Mouse (Mus musculus) myocyte (in vitro differentiated cells): ENCODE measurements around the gene Sohlh1. TPM values are rescaled to one million over a fixed set of nuclear protein-coding genes. Genes with fewer than 3 reads are reported as not detected.

Experiments
- H3K27me3 ChIP-seq: one replicate; pipeline ENCODE4 v1.6.1; 2011; ENCODE audit not compliant: control insufficient read depth, insufficient read depth, insufficient read length
- H3K36me3 ChIP-seq: one replicate; pipeline ENCODE4 v1.6.1; 2011; ENCODE audit not compliant: control insufficient read depth, insufficient read depth
- H3K4me2 ChIP-seq: one replicate; pipeline ENCODE4 v1.6.1; 2011; ENCODE audit warnings: low read depth, control low read depth
- H3K4me3 ChIP-seq: one replicate; pipeline ENCODE4 v1.5.1; 2011; ENCODE audit warnings: mild to moderate bottlenecking, control low read depth, moderate library complexity
- H3K79me2 ChIP-seq: one replicate; pipeline ENCODE4 v1.6.1; 2011; ENCODE audit not compliant: control insufficient read depth, insufficient read depth
- H3ac ChIP-seq: one replicate; pipeline ENCODE4 v1.6.1; 2011; ENCODE audit not compliant: control insufficient read depth, insufficient read length
- CEBPB ChIP-seq: IDR thresholded peaks from 2 replicates; pipeline ENCODE4 v1.6.1; 2011; ENCODE audit warnings: mild to moderate bottlenecking, moderate library complexity; ENCODE audit not compliant: poor library complexity, insufficient read depth, severe bottlenecking
- E2F4 ChIP-seq: IDR thresholded peaks from one replicate; pipeline ENCODE4 v1.6.1; 2011; ENCODE audit warnings: mild to moderate bottlenecking, control low read depth, moderate library complexity; ENCODE audit not compliant: insufficient read depth
- MYOG ChIP-seq, 3 experiments: IDR thresholded peaks; one replicate each; pipeline ENCODE4 v1.6.1; 2011; ENCODE audit warnings: control low read depth in 2 of 3, low read depth in 2 of 3, mild to moderate bottlenecking in 2 of 3; ENCODE audit not compliant: insufficient read length in 2 of 3, control insufficient read depth in 1 of 3, insufficient read depth in 1 of 3
- POLR2A ChIP-seq: IDR thresholded peaks from one replicate; pipeline ENCODE4 v1.6.1; 2011; ENCODE audit warnings: low read depth, mild to moderate bottlenecking, control low read depth, moderate library complexity; ENCODE audit not compliant: insufficient read length
- SRF ChIP-seq: IDR thresholded peaks from one replicate; pipeline ENCODE4 v1.6.1; 2011; ENCODE audit warnings: low read depth; ENCODE audit not compliant: control insufficient read depth, insufficient read length
- TCF12 ChIP-seq: IDR thresholded peaks from one replicate; pipeline ENCODE4 v1.6.1; 2011; ENCODE audit warnings: mild to moderate bottlenecking, control low read depth; ENCODE audit not compliant: poor library complexity, insufficient read depth, severe bottlenecking
- TCF3 ChIP-seq: IDR thresholded peaks from one replicate; pipeline ENCODE4 v1.6.1; 2011; ENCODE audit warnings: low read depth, control low read depth; ENCODE audit not compliant: insufficient read length
- USF1 ChIP-seq: IDR thresholded peaks from one replicate; pipeline ENCODE4 v1.6.1; 2011; ENCODE audit warnings: low read depth, mild to moderate bottlenecking, control low read depth, moderate library complexity
- polyA plus RNA-seq: library from polyadenylated mRNA; unstranded; fragments of >200 nt; fragmentation: generic; extraction: Trizol; gene quantifications from one replicate; pipeline ENCODE4 v1.2.1, GENCODE M21; 2012; ENCODE audit warnings: missing spikeins

Sohlh1 gene
- polyA plus RNA-seq, 1 experiment = not detected

DNA sequence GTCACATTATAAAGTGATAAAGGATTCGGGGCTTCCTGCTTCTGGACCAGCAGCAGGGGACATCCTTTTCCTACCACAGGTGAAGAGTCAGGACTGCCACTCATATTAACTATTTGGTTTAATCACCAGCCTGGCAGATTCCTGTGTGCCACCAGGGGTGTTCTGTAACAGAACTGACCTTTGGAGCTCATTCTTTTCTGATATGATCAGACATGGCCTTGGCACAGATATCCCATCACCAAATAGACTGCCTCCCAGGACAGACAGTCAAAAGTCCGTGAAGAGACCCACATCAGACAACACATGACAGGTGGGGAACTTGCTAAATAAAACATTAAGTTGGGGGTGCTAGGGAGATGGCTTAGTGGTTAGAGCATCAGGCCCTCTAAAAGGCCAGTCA, 35.3 kb downstream of the Sohlh1 start:
- no peak overlapping the region for H3ac ChIP-seq
- no peak for TF ChIP-seq POLR2A
- TF ChIP-seq SRF = no peak
- TF ChIP-seq TCF3 = no peak
- no peak for TF ChIP-seq MYOG (IDR thresholded peaks at IDR 0.05; ENCODE audit: control insufficient read depth in 1 of 3, insufficient read depth in 1 of 3, insufficient read length in 2 of 3, low read depth in 2 of 3)
- H3K4me2 ChIP-seq = no peak overlapping the region
- H3K27me3 ChIP-seq = no peaks in the 10 kb centered on the region
- H3K79me2 ChIP-seq = no peaks in the 10 kb centered on the region
- H3K36me3 ChIP-seq = no peaks in the 10 kb centered on the region
- no peak overlapping the region for H3K4me3 ChIP-seq

DNA sequence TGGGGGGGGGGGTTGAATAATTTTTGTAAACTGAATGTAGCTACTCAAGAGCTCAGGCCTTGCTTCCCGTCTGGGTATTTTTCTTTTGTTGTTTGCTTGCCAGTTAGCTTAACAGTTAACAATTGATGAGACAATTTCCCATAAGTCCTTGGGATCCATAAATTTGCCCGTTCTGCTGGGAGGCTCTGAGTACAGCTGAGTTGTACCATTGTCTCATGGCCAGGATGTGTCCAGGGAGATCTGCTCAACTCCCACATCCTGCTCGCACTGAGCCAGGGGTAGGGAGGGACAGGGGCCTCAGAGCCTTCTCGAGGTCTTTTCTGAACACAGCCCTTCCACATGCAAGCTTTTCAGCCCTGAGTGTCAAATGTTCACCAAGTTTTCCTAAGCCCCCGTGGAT, 49.0 kb downstream of the Sohlh1 start:
- no peak overlapping the region for H3K4me2 ChIP-seq
- TF ChIP-seq TCF12 (no peak), E2F4 (no peak), TCF3 (no peak), MYOG (IDR thresholded peaks at IDR 0.05; ENCODE audit: control insufficient read depth in 1 of 3, insufficient read depth in 1 of 3, insufficient read length in 2 of 3, low read depth in 2 of 3) (no peak), USF1 (no peak)
- peaks cover 12% of the 10 kb centered on the region for H3K27me3 ChIP-seq
- no peak overlapping the region for H3K4me3 ChIP-seq
- no peaks in the 10 kb centered on the region for H3K79me2 ChIP-seq
- no peak overlapping the region for H3ac ChIP-seq
- no peaks in the 10 kb centered on the region for H3K36me3 ChIP-seq

DNA sequence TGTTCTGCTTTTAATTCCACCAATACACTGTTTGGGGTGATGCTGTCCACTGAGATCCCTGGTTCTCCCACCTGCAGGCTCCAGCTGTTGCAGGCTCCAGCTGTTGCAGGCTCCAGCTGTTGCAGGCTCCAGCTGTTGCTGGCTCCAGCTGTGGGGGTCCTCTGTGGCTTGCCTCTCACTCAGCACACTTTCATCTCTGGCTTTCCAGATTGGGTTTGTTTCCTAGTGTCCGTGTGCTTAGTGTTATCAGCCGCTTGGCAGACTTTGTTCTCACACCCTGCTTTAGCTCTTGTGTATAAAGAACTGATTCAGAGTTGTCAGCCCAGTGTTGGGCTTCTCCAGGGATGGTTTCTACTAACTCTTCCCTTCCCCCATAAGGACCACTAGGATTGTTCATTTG, 49.4 kb downstream of the Sohlh1 start:
- Histone ChIP-seq H3K27me3 (peaks cover 12% of the 10 kb centered on the region), H3ac (no peak overlapping the region), H3K36me3 (no peaks in the 10 kb centered on the region), H3K79me2 (no peaks in the 10 kb centered on the region), H3K4me2 (no peak overlapping the region), H3K4me3 (no peak overlapping the region)
- TF ChIP-seq CEBPB (no peak), MYOG (IDR thresholded peaks at IDR 0.05; ENCODE audit: control insufficient read depth in 1 of 3, insufficient read depth in 1 of 3, insufficient read length in 2 of 3, low read depth in 2 of 3) (no peak), TCF3 (peak; percentile 8)

Other genes starting within 250 kb of the Sohlh1 start
- gene Rabl6, start 238.7 kb downstream of the Sohlh1 start, polyA plus RNA-seq = 76.5 TPM
- gene Ccdc183, start 229.6 kb downstream of the Sohlh1 start, polyA plus RNA-seq = 0.13 TPM
- gene Tmem141, start 225.2 kb downstream of the Sohlh1 start, polyA plus RNA-seq = 32.6 TPM
- 0.10 TPM for gene Fcna, start 219.2 kb downstream of the Sohlh1 start, polyA plus RNA-seq
- not detected for gene Lcn8, start 194.1 kb downstream of the Sohlh1 start, polyA plus RNA-seq
- gene Lcn5, start 189.3 kb downstream of the Sohlh1 start, polyA plus RNA-seq = not detected
- not detected for gene Lcn6, start 170.5 kb downstream of the Sohlh1 start, polyA plus RNA-seq
- gene Lcn10, start 164.5 kb downstream of the Sohlh1 start, polyA plus RNA-seq = not detected
- not detected for gene Obp2a, start 147.2 kb downstream of the Sohlh1 start, polyA plus RNA-seq
- 0.31 TPM for gene Bmyc, start 140.5 kb downstream of the Sohlh1 start, polyA plus RNA-seq
- gene Obp2b, start 110.2 kb downstream of the Sohlh1 start, polyA plus RNA-seq = not detected
- gene Lcn3, start 81.7 kb downstream of the Sohlh1 start, polyA plus RNA-seq = not detected
- not detected for gene Lcn11, start 70.2 kb downstream of the Sohlh1 start, polyA plus RNA-seq
- gene Gm13539, start 65.0 kb downstream of the Sohlh1 start, polyA plus RNA-seq = 0.17 TPM
- gene Glt6d1, start 31.4 kb downstream of the Sohlh1 start, polyA plus RNA-seq = not detected
- gene Lcn9, start 24.1 kb downstream of the Sohlh1 start, polyA plus RNA-seq = not detected
- gene Kcnt1, start 16.5 kb upstream of the Sohlh1 start, polyA plus RNA-seq = not detected
- 12.1 TPM for gene Camsap1, start 136.0 kb upstream of the Sohlh1 start, polyA plus RNA-seq
- 128 TPM for gene Ubac1, start 174.5 kb upstream of the Sohlh1 start, polyA plus RNA-seq